Mouse (Mus musculus) layer of hippocampus, adult 2 months (tissue): ENCODE data around the gene Rftn2. TPM values are rescaled to one million over a fixed set of nuclear protein-coding genes. Genes with fewer than 3 reads are reported as not detected.

ENCODE experiments used
- DNase-seq, 2 experiments: peaks; one replicate each; pipeline ENCODE4 v3.0.0; 2022; ENCODE audit warnings: low spot score in 2 of 2
- H3K27ac ChIP-seq: fragments of 200-600 bp; 2 replicates; pipeline ENCODE4 v1.8.1; 2022
- H3K4me3 ChIP-seq: fragments of 200-600 bp; 2 replicates; pipeline ENCODE4 v1.8.1; 2022; ENCODE audit warnings: mild to moderate bottlenecking
- CTCF ChIP-seq: fragments of 200-600 bp; conservative IDR thresholded peaks from 2 replicates; pipeline ENCODE4 v1.8.1; 2022; ENCODE audit warnings: antibody characterized with exemption, mild to moderate bottlenecking, moderate library complexity
- total RNA-seq, 2 experiments: library from RNA; stranded (reverse); gene quantifications; 2 replicates each; pipeline ENCODE4 v1.2.3; 2021

Rftn2 gene
- total RNA-seq, 2 experiments from 2014 or later: 32.2 to 35.8 TPM

DNA sequence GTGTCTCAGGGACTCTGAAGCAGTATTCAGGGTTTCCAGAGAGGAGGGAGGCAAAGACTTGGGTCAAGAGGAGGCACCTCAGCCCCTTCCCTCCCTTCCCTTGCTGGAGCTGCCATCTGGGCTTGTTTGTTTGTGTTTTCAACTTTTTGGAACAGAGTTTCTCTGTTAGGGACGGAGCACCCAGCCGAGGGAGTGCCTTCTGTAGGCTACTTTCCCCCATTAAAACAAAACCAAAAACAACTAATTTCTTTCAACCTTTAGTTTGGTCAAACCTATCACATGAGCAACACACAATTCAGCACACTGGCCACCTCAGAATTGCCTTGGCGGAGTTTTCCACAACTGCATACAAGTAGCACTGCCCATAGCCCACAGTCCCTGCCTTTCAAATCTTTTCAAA, 1.2 kb downstream of the Rftn2 start:
- DNase-seq: peak in 1 of 2 experiments; percentile 46
- peak overlapping the region; percentile 63 for H3K4me3 ChIP-seq
- peak overlapping the region; percentile 91 for H3K27ac ChIP-seq
- TF ChIP-seq CTCF: no peak

DNA sequence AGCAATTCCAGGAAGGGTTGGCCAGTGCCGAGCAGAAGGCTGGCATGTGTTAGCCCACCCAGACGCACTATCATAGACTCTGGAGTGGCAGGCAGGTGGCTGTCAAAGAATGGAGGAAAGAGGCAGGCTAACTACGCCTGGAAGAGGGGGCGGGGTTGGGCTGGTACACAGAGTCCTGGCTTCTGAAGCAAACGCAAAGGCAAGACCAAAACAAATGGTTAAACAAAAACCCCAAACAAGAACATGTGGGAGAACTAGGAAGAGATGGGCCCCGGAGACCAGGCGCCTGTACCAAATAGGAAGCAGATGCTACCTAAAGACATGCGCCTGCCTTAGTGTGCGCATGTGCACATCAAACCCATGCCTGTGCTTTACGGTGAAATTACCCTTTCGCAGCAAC, 2.5 kb downstream of the Rftn2 start:
- Histone ChIP-seq H3K4me3 (peak overlapping the region; percentile 63), H3K27ac (peak overlapping the region; percentile 91)
- DNase-seq: peak in 1 of 2 experiments; percentile 47
- no peak for TF ChIP-seq CTCF

DNA sequence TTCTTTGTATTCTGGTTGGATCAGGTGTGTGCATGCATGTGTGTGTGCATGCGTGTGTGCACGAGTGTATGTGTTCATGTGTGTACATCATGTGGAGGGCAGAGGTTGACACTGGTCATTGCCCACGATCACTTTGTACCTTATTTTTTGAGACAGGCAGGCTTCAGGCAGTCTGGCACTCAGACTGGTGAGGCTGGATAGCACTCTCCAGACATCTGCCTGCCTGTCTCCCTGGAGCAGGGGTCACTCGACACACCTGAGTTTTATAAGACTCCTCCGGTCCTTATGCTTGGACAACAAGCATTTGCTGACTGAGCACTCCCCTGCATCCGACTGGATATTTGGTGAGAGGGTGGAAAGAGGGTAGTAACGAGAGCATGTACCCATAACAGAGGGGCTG, 3.6 kb downstream of the Rftn2 start:
- TF ChIP-seq CTCF: no peak
- no peak for DNase-seq
- peak overlapping the region; percentile 91; the same call in 1 of the 2 replicates for H3K27ac ChIP-seq
- no peak overlapping the region for H3K4me3 ChIP-seq

DNA sequence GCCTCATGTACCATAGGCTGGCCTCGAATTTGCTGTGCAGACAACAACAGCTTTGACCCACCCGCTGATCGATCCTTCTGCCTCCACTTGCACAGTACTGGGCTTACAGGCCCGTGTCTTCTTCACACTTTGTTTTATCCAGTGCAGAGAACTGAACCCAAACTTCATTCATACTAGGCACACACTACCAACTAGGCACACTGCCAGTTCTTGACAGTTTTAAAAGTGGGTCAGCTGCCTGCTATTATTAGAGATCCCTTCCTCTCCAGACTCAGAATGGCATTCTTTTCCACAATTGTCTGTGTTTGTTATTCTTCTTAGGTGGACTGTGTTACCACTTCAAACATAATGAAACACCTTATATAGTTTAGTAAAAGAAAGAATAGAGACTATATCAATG, 5.2 kb downstream of the Rftn2 start:
- Histone ChIP-seq H3K27ac (peak overlapping the region; percentile 91; the same call in 1 of the 2 replicates), H3K4me3 (no peak overlapping the region)
- peak; percentile 37 to 40 for DNase-seq
- no peak for TF ChIP-seq CTCF

DNA sequence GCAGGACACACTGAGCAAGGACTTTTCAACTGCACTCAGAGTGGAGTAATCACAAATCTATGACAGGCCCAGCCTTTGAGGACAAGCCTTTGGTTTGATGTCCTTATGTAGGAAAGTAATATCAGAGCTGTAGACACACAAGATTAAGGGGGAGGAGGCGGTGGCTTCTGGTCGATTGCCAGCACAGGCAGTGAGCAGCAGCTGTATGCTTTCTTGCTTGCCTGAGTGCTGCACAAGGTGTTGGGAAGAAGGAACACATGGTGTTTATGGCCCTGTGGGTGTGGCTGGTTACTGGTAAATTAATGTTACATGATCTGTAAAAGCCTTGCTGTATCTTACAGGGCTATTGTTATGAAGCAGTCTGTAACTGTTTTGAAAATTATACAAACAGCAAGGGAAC, 9.4 kb downstream of the Rftn2 start:
- DNase-seq: no peak
- H3K27ac ChIP-seq: no peak overlapping the region
- no peak for TF ChIP-seq CTCF
- no peak overlapping the region for H3K4me3 ChIP-seq

DNA sequence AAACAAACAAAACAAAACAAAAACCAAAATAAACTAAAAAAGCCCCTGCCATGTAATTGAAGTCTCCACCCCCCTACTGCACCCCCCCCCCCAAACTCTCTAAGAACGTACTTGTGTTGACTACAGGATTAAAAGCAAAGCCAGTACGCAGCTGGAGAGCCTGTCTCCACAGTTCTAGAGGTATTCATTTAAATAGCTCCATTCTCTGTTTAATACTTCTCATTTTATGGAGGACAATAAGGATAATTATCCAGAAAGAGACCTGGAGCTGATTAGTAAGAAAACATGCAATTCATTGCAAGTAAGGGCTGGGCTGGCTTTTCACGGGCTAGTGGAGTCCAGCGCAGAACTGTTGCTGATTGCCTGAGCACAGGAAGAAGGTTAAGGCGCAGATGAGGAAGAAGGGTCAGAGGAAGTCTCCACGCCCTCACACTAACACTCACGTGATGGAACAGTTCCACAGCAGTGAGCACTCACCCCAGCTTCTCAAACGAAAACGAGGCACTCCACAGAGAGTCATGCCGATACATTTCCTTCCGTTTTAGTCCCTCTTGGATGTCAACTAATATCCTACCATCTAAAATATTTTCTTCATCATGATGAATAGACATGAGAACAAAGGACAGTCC, 11.3 kb downstream of the Rftn2 start:
- no peak for TF ChIP-seq CTCF
- no peak for DNase-seq
- no peak overlapping the region for H3K4me3 ChIP-seq
- no peak overlapping the region for H3K27ac ChIP-seq

DNA sequence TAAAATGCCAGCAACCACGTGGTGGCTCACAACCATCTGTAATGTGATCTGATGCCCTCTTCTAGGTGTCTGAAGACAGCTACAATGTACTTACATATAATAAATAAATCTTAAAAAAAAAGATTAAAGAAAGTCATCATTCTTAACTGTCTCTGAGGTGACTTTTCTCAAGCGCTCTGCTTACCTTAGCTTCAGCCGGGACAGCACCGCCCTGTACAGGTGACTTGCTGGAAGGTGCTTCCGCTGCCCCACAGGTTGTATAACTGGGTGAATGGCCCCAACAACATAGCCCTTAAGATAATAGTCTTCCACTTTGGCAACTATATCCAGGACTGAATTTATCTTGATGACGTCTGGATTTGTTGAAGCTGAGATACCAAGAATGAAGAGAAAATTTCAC, 12.6 kb downstream of the Rftn2 start:
- Histone ChIP-seq H3K4me3 (no peak overlapping the region), H3K27ac (no peak overlapping the region)
- no peak for DNase-seq
- no peak for TF ChIP-seq CTCF

DNA sequence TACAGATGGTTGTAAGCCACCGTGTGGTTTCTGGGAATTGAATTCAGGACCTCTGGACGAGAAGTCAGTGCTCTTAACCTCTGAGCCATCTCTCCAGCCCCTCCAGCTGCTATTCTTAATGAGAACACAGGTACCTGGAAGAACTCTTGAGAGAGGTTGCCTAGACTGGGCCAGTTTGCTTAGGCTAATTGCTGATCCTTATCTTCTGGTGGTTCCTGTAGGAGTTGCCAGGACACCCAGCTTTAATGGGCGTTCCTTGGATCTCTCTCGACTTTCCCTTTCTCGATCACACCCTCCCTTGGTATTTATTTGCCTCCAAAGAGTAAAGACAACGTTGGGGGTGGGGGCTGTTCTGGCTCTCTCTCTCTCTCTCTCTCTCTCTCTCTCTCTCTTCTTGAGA, 13.1 kb downstream of the Rftn2 start:
- Histone ChIP-seq H3K27ac (no peak overlapping the region), H3K4me3 (no peak overlapping the region)
- no peak for TF ChIP-seq CTCF
- DNase-seq: no peak

DNA sequence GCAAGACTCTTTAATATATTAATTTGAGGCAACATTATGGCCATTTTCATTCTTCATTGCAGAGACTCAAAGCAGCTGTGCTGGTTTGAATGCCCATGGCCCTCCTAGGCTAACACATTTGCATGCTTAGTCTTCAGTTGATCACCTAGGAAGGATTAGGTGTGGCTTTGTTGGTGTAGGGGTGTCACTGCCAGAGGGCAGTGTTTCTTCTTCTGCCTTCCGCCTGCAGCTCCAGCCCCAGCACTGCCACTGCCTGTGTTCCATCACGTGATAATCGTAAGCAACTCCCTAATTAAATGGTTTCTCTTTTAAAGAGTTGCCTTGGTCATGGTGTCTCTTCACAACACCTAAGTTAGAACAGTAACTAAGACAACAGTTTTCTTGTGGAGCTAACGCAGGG, 13.8 kb downstream of the Rftn2 start:
- no peak overlapping the region for H3K27ac ChIP-seq
- no peak overlapping the region for H3K4me3 ChIP-seq
- no peak for DNase-seq
- no peak for TF ChIP-seq CTCF

DNA sequence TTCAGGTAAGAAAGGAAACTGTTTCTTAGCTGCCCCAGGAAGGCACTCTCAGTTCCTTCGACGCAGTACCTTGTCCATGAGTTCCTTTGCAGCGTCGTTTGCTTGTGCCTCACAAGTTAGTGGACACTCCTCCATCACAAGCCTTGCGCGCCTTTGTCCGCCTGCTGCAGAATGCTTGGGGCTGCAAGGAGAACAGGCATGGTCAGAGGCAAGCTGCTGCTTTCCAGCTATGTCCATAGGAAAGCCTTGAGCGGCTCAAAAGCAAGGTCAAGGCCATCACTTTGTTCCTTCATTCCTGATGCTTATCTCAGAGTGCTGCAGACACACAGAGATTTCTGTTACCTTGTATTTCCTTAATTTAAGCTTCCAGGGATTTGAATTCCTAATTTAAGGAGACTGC, 15.5 kb downstream of the Rftn2 start:
- no peak for DNase-seq
- Histone ChIP-seq H3K4me3 (no peak overlapping the region), H3K27ac (peak overlapping the region; percentile 32; the same call in 1 of the 2 replicates)
- no peak for TF ChIP-seq CTCF

DNA sequence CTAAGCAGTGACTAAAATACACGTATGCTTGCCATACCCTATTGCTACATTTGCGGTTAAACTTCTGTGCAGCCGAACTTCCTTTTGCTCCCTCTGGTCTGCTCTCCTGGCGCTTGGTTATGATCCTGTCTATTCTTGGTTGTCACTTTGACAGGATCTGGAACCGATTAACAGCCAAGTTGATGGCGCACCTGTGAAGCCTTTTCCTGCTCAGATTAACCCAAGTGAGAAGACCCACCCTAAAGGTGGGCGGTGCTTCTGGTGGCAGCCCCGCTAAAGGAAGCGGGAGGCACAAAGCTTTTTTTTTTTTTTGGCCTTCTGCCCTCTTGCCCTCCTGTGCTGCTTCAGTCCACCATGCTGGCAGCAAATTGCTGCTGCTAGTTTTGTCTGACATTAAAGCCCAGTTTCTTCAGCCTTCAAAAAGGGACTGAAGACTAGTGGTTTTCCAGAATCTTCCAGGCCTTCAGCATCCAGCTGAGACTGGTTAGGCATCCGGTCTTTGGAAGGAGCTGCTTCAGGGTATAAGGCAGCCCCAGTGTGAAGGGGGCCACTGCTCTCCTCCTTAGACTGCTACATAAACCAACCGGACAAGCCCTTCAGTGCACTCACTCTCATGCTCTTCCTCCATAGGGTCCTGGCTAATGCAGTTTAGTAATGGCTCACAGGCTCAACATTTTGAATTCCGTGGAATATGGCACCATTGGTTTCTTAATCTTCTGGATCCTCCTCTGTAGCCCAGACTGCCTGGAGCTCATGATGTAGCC, 16.2 kb downstream of the Rftn2 start:
- Histone ChIP-seq H3K27ac (peak overlapping the region; percentile 32; the same call in 1 of the 2 replicates), H3K4me3 (no peak overlapping the region)
- no peak for DNase-seq
- no peak for TF ChIP-seq CTCF

DNA sequence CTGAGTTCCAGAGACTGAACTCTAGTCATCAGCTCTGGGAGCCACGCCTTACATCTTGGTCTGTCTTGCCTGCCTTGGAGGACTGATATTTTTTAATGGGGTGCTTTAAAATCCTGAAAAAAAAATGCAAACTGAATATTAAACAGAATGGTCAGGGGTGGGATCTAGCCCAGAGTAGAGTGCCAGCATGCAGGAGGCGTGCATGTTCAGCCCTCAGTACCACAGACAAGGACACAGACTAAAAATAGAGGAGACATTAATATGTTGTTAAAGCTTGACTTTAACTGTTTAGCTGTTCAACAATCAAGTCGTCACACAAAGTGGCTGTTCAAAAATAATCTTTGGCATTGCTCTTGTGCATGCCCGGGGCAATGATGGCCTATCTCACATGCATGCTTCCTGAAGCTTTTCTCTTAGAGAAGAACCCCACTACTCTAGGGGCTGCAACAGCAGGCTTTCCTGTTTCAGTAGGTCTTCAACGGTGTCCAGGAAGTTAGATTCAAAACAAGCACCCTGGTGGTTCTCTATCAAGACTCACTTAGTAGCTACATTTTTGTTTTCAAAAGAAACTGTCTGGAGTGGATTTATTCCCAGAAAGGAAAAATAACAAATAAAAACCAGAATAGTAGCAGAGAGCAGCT, 18.0 kb downstream of the Rftn2 start:
- Histone ChIP-seq H3K4me3 (no peak overlapping the region), H3K27ac (peak overlapping the region; percentile 57)
- no peak for DNase-seq
- no peak for TF ChIP-seq CTCF

DNA sequence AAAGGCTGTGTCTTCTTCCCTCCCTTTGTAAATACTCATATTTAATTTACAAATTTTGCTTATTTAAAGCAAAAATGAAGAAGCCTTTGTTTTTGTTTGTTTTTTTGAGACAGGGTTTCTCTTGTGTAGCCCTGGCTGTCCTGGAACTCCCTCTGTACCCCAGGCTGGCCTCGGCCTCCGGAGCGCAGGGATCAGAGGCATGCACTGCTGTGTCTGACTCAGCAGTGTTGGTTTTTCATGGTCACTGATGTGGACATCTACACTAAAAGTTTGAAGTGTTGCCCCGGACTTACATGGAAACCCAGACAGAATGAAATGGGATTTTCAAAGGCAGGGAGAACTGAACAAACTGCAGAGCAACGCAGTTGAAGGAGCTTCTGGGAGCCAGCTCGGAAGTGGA, 19.0 kb downstream of the Rftn2 start:
- H3K27ac ChIP-seq: peak overlapping the region; percentile 57
- no peak for DNase-seq
- no peak for TF ChIP-seq CTCF
- H3K4me3 ChIP-seq: no peak overlapping the region
